Mouse (Mus musculus): ENCODE data around the gene Hp. TPM values are rescaled to one million over a fixed set of nuclear protein-coding genes. Genes with fewer than 3 reads are reported as not detected.

Hp gene
- polyA plus RNA-seq, 1 experiment from 2014 or later: 703 TPM

- Histone ChIP-seq H3K4me3 (ENCODE audit: low read depth, low read length) (no peak overlapping the region), H3K27me3 (replicated peaks; ENCODE audit: insufficient read depth, low read length) (no peaks in the 10 kb centered on the region), H3K27ac (ENCODE audit: low read length) (no peak overlapping the region), H3K36me3 (ENCODE audit: insufficient read depth, low read length) (peaks cover 5% of the 10 kb centered on the region; the same call in 1 of the 2 replicates), H3K9me3 (ENCODE audit: low read length) (no peaks in the 10 kb centered on the region), H3K9ac (replicated peaks; ENCODE audit: low read depth) (no peak overlapping the region), H3K4me2 (replicated peaks; ENCODE audit: low read depth, low read length) (no peak overlapping the region), H3K4me1 (ENCODE audit: insufficient read depth, low read depth, low read length) (no peaks in the 10 kb centered on the region)
- DNase-seq (ENCODE audit: low spot score) (no peak), ATAC-seq (no peak)
- WGBS: 68% methylated on average over 8 of the region's 8 CpGs
- TF ChIP-seq CTCF (IDR thresholded peaks at IDR 0.05) (no peak), EP300 (IDR thresholded peaks at IDR 0.05) (no peak)
These were observed 36.0 kb downstream of the Hp start for GRCm38 (mm10) chr8:109542748-109543519.

DNA sequence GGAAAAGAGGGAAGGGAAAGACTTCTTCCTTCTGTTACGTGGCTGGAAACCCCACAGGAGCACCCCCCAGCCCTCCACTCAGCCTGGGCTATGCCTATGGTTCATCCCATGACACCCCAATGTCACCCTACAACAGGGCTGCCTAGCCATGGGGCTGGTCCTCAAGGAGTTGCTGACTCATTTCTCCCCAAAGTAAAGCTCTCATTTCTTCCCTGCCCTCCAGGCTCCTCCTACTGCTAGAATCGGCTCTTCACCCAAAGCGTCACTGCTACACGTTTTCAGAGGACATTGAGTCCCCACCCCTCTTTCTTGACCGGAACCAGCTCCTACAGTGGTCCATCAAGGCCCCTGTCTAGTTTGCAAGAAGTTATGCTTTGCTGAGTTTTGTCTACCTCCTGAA, 36.8 kb downstream of the Hp start:
- TF ChIP-seq EP300 (IDR thresholded peaks at IDR 0.05): no peak
- TF ChIP-seq CTCF (IDR thresholded peaks at IDR 0.05): no peak
- Histone ChIP-seq H3K4me1 (ENCODE audit: insufficient read depth, low read depth, low read length) (no peaks in the 10 kb centered on the region), H3K4me2 (replicated peaks; ENCODE audit: low read depth, low read length) (no peak overlapping the region), H3K27me3 (replicated peaks; ENCODE audit: insufficient read depth, low read length) (no peaks in the 10 kb centered on the region), H3K9me3 (ENCODE audit: low read length) (no peaks in the 10 kb centered on the region), H3K27ac (ENCODE audit: low read length) (no peak overlapping the region), H3K36me3 (ENCODE audit: insufficient read depth, low read length) (no peaks in the 10 kb centered on the region), H3K4me3 (ENCODE audit: low read depth, low read length) (no peak overlapping the region), H3K9ac (replicated peaks; ENCODE audit: low read depth) (no peak overlapping the region)
- DNase-seq (ENCODE audit: low spot score): no peak
- 57% methylated on average over 5 of the region's 5 CpGs for WGBS
- no peak for ATAC-seq

GRCm38 (mm10) chr8:109536703-109537102, 42.3 kb downstream of the Hp start:
- Histone ChIP-seq H3K4me2 (replicated peaks; ENCODE audit: low read depth, low read length) (no peak overlapping the region), H3K4me3 (ENCODE audit: low read depth, low read length) (no peak overlapping the region), H3K9ac (replicated peaks; ENCODE audit: low read depth) (no peak overlapping the region), H3K4me1 (ENCODE audit: insufficient read depth, low read depth, low read length) (no peaks in the 10 kb centered on the region), H3K9me3 (ENCODE audit: low read length) (no peaks in the 10 kb centered on the region), H3K27me3 (replicated peaks; ENCODE audit: insufficient read depth, low read length) (no peaks in the 10 kb centered on the region), H3K36me3 (ENCODE audit: insufficient read depth, low read length) (no peaks in the 10 kb centered on the region), H3K27ac (ENCODE audit: low read length) (no peak overlapping the region)
- DNase-seq (ENCODE audit: low spot score) (peak; percentile 79), ATAC-seq (peak; percentile 71)
- 9% methylated on average over 5 of the region's 5 CpGs for WGBS
- TF ChIP-seq EP300 (IDR thresholded peaks at IDR 0.05) (no peak), CTCF (IDR thresholded peaks at IDR 0.05) (peak; percentile 86)

GRCm38 (mm10) chr8:109535140-109535990, 43.6 kb downstream of the Hp start:
- DNase-seq (ENCODE audit: low spot score) (no peak), ATAC-seq (no peak)
- H3K4me3 ChIP-seq (ENCODE audit: low read depth, low read length): no peak overlapping the region
- no peaks in the 10 kb centered on the region for H3K36me3 ChIP-seq (ENCODE audit: insufficient read depth, low read length)
- H3K9me3 ChIP-seq (ENCODE audit: low read length): no peaks in the 10 kb centered on the region
- peak; percentile 64 for TF ChIP-seq CTCF (IDR thresholded peaks at IDR 0.05)
- no peak for TF ChIP-seq EP300 (IDR thresholded peaks at IDR 0.05)
- no peaks in the 10 kb centered on the region for H3K4me1 ChIP-seq (ENCODE audit: insufficient read depth, low read depth, low read length)
- 84% methylated on average over 19 of the region's 19 CpGs for WGBS
- no peak overlapping the region for H3K9ac ChIP-seq (replicated peaks; ENCODE audit: low read depth)
- H3K27ac ChIP-seq (ENCODE audit: low read length): no peak overlapping the region
- no peaks in the 10 kb centered on the region for H3K27me3 ChIP-seq (replicated peaks; ENCODE audit: insufficient read depth, low read length)
- no peak overlapping the region for H3K4me2 ChIP-seq (replicated peaks; ENCODE audit: low read depth, low read length)

Other genes starting within 250 kb of the Hp start
- not detected in 2 replicates for gene Pmfbp1, start 85.1 kb downstream of the Hp start, polyA plus RNA-seq (2015; fragmentation: Nextera tagmentation; extraction: Ambion mirVana)
- gene Dhx38, start 13.3 kb downstream of the Hp start, polyA plus RNA-seq (2015; fragmentation: Nextera tagmentation; extraction: Ambion mirVana): 12.5 and 12.7 TPM in 2 replicates
- 24.4 and 25.0 TPM in 2 replicates for gene Txnl4b, start 13.3 kb downstream of the Hp start, polyA plus RNA-seq (2015; fragmentation: Nextera tagmentation; extraction: Ambion mirVana)
- 16.2 and 18.5 TPM in 2 replicates for gene Dhodh, start 29.5 kb upstream of the Hp start, polyA plus RNA-seq (2015; fragmentation: Nextera tagmentation; extraction: Ambion mirVana)
- gene Pkd1l3, start 35.3 kb upstream of the Hp start, polyA plus RNA-seq (2015; fragmentation: Nextera tagmentation; extraction: Ambion mirVana): 0.07 and 0.13 TPM in 2 replicates
- 91.3 and 105 TPM in 2 replicates for gene Ist1, start 114.1 kb upstream of the Hp start, polyA plus RNA-seq (2015; fragmentation: Nextera tagmentation; extraction: Ambion mirVana)
- gene Zfp821, start 126.4 kb upstream of the Hp start, polyA plus RNA-seq (2015; fragmentation: Nextera tagmentation; extraction: Ambion mirVana): 13.2 and 14.4 TPM in 2 replicates
- gene Atxn1l, start 158.6 kb upstream of the Hp start, polyA plus RNA-seq (2015; fragmentation: Nextera tagmentation; extraction: Ambion mirVana): 3.9 and 4.8 TPM in 2 replicates
- gene Ap1g1, start 199.4 kb upstream of the Hp start, polyA plus RNA-seq (2015; fragmentation: Nextera tagmentation; extraction: Ambion mirVana): 22.4 and 24.7 TPM in 2 replicates

All from lung, postnatal 0 days (tissue).